Mouse (Mus musculus): ENCODE results near the gene Kif1a. TPM values are rescaled to one million over a fixed set of nuclear protein-coding genes. Genes with fewer than 3 reads are reported as not detected.

The Kif1a gene
- polyA plus RNA-seq, 1 experiment from 2014 or later, result 0.24 TPM

DNA sequence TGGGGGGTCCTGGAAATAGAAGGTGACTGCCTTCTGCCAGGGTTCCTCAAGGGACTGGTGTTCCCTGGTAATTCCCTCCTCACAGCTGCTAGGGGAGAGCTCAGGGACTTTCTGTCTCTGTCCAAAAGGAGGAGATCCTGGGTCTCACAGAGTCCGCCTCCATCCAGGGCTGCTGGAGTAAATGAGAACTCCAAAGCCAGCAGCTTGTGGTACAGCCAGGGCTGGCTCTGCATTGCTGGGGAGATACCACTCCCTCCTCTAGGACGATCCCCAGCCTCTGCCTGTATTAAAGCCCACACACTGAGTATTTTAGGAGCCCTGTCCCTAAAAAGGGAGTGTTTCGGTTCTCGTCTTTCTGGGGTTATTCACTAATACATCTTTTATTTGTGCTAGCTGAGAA is 81.1 kb downstream of the Kif1a start:
- Histone ChIP-seq H3K9me3 (replicated peaks) (no peaks in the 10 kb centered on the region), H3K4me3 (replicated peaks) (no peak overlapping the region), H3K27me3 (peaks cover 9% of the 10 kb centered on the region; the same call in 1 of the 2 replicates), H3K27ac (replicated peaks) (no peak overlapping the region), H3K36me3 (replicated peaks) (no peaks in the 10 kb centered on the region), H3K4me2 (no peak overlapping the region), H3K9ac (no peak overlapping the region), H3K4me1 (replicated peaks) (no peaks in the 10 kb centered on the region)
- 55% methylated on average over 4 of the region's 4 CpGs for WGBS (ENCODE audit: insufficient replicate concordance)
- ATAC-seq (ENCODE audit: insufficient read depth), result no peak

- Histone ChIP-seq H3K27me3 (peaks cover 9% of the 10 kb centered on the region; the same call in 1 of the 2 replicates), H3K4me1 (replicated peaks) (0 out of 2 replicates have a peak, but pooled peaks cover 5% of the 10 kb centered on the region), H3K36me3 (replicated peaks) (no peaks in the 10 kb centered on the region), H3K27ac (replicated peaks) (no peak overlapping the region), H3K9ac (no peak overlapping the region), H3K9me3 (replicated peaks) (no peaks in the 10 kb centered on the region), H3K4me2 (no peak overlapping the region), H3K4me3 (replicated peaks) (no peak overlapping the region)
- 60% methylated on average over 10 of the region's 10 CpGs for WGBS (ENCODE audit: insufficient replicate concordance)
- no peak for ATAC-seq (ENCODE audit: insufficient read depth)
Measured at GRCm38 (mm10) chr1:93018716-93019115, 83.0 kb downstream of the Kif1a start.

- 37% methylated on average over 2 of the region's 2 CpGs for WGBS (ENCODE audit: insufficient replicate concordance)
Measured at GRCm38 (mm10) chr1:93015136-93015535, 86.6 kb downstream of the Kif1a start.

DNA sequence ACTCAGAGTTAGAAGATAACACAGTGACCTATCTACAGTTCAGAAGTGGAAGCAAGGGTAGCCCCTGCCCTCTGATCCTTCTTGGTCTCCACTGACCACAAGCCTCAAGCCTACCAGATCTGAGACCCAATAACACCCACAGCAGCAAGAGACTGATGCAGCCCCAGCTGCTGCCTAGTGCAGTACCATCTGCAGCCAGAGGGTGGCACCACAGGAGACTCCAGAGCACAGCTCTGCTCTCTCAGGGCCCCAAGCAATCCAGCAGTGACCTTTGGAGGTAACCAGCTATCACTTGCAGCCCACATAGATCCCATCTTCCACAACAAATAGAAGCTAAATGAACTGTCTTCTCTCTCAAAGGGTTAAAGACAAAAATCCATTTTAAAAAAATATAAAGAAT is 87.3 kb downstream of the Kif1a start:
- no peak for ATAC-seq (ENCODE audit: insufficient read depth)
- Histone ChIP-seq H3K27me3 (no peaks in the 10 kb centered on the region), H3K27ac (replicated peaks) (no peak overlapping the region)

More at GRCm38 (mm10) chr1:93015136-93015535, 86.6 kb downstream of the Kif1a start:
- H3K4me2 ChIP-seq, result no peak overlapping the region
- no peak overlapping the region for H3K4me3 ChIP-seq (replicated peaks)
- H3K9ac ChIP-seq, result no peak overlapping the region
- no peak overlapping the region for H3K27ac ChIP-seq (replicated peaks)
- peaks cover 4% of the 10 kb centered on the region; the same call in 1 of the 2 replicates for H3K27me3 ChIP-seq
- no peaks in the 10 kb centered on the region for H3K36me3 ChIP-seq (replicated peaks)
- 0 out of 2 replicates have a peak, but pooled peaks cover 5% of the 10 kb centered on the region for H3K4me1 ChIP-seq (replicated peaks)
- H3K9me3 ChIP-seq (replicated peaks), result no peaks in the 10 kb centered on the region
- ATAC-seq (ENCODE audit: insufficient read depth), result no peak

DNA sequence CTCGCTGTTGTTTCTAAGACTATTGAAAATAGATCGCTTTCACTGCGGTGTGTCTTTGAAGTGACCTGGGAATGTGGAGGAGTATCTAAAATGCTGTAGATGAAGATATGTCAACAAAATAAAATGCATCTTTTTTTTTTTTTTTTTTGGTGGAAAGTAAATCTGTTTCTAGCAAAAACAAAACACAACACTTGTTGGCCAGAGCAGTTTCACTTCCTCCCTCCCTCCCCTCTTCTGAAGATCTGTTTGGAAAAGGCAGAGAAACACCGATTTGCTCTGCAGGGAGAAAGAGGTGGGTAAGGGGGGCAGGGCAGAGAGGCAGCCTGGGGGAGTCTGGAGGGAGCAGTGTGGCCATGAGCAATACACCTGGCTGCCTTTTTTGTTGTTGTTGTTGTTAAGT is 88.4 kb downstream of the Kif1a start:
- WGBS (ENCODE audit: insufficient replicate concordance), result 60% methylated on average over 4 of the region's 4 CpGs
- H3K4me2 ChIP-seq, result no peak overlapping the region
- H3K9ac ChIP-seq, result no peak overlapping the region
- H3K27me3 ChIP-seq, result no peaks in the 10 kb centered on the region
- no peaks in the 10 kb centered on the region for H3K36me3 ChIP-seq (replicated peaks)
- H3K4me1 ChIP-seq (replicated peaks), result 0 out of 2 replicates have a peak, but pooled peaks cover 5% of the 10 kb centered on the region
- no peak overlapping the region for H3K4me3 ChIP-seq (replicated peaks)
- ATAC-seq (ENCODE audit: insufficient read depth), result no peak
- H3K9me3 ChIP-seq (replicated peaks), result no peaks in the 10 kb centered on the region
- no peak overlapping the region for H3K27ac ChIP-seq (replicated peaks)

More for the DNA sequence above, 87.3 kb downstream of the Kif1a start:
- Histone ChIP-seq H3K36me3 (replicated peaks) (no peaks in the 10 kb centered on the region), H3K9me3 (replicated peaks) (no peaks in the 10 kb centered on the region), H3K9ac (no peak overlapping the region), H3K4me3 (replicated peaks) (no peak overlapping the region), H3K4me1 (replicated peaks) (0 out of 2 replicates have a peak, but pooled peaks cover 5% of the 10 kb centered on the region), H3K4me2 (no peak overlapping the region)

- Histone ChIP-seq H3K27me3 (no peaks in the 10 kb centered on the region), H3K4me1 (replicated peaks) (0 out of 2 replicates have a peak, but pooled peaks cover 5% of the 10 kb centered on the region), H3K36me3 (replicated peaks) (no peaks in the 10 kb centered on the region), H3K4me2 (no peak overlapping the region), H3K4me3 (replicated peaks) (no peak overlapping the region), H3K9ac (no peak overlapping the region), H3K9me3 (replicated peaks) (no peaks in the 10 kb centered on the region), H3K27ac (replicated peaks) (no peak overlapping the region)
- no peak for ATAC-seq (ENCODE audit: insufficient read depth)
- WGBS (ENCODE audit: insufficient replicate concordance), result 55% methylated on average over 7 of the region's 7 CpGs
Measured at GRCm38 (mm10) chr1:93012103-93012585, 89.6 kb downstream of the Kif1a start.

- 25% methylated on average over 3 of the region's 3 CpGs for WGBS (ENCODE audit: insufficient replicate concordance)
- 0 out of 2 replicates have a peak, but pooled peaks cover 5% of the 10 kb centered on the region for H3K4me1 ChIP-seq (replicated peaks)
- H3K9me3 ChIP-seq (replicated peaks), result no peaks in the 10 kb centered on the region
- ATAC-seq (ENCODE audit: insufficient read depth), result no peak
- H3K27me3 ChIP-seq, result peaks cover 5% of the 10 kb centered on the region; the same call in 1 of the 2 replicates
- H3K4me3 ChIP-seq (replicated peaks), result no peak overlapping the region
- H3K4me2 ChIP-seq, result no peak overlapping the region
- no peaks in the 10 kb centered on the region for H3K36me3 ChIP-seq (replicated peaks)
- no peak overlapping the region for H3K27ac ChIP-seq (replicated peaks)
- H3K9ac ChIP-seq, result no peak overlapping the region
Measured at GRCm38 (mm10) chr1:93010731-93011130, 91.0 kb downstream of the Kif1a start.

GRCm38 (mm10) chr1:93009196-93009595 is 92.6 kb downstream of the Kif1a start:
- 41% methylated on average over 4 of the region's 4 CpGs for WGBS (ENCODE audit: insufficient replicate concordance)

DNA sequence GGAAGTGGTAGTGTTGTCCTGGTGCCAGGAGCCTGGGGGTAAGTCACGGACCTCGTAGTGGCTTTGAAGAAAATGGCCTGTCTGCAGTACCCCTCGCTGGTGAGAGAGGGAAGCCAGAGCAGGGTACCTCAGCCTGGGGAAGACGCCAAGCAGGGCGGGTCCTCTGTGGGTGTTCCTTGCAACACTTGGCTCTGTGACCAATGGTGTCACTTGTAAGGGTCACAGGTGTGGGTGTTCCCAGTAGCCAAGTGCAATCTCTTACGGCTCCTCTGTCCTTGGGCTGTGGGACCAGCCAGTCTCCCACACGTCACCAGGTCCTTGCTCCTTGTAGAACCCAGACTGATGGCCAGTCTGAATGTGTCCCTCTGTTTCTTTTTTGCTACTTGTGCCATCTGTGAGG is 95.7 kb downstream of the Kif1a start, which contains the start of gene Aqp12:
Gene Aqp12 (plus strand): TSS at position 274 of the 400 bp plus-strand sequence.
- H3K9ac ChIP-seq, result no peak within 1 kb of the TSS
- no peak within 1 kb of the TSS for H3K4me3 ChIP-seq (replicated peaks)
- no peak for ATAC-seq (ENCODE audit: insufficient read depth)
- no peaks in the 10 kb centered on the region for H3K9me3 ChIP-seq (replicated peaks)
- no peak within 1 kb of the TSS for H3K4me2 ChIP-seq
- H3K27me3 ChIP-seq, result peaks cover 5% of the 10 kb centered on the region; the same call in 1 of the 2 replicates
- WGBS (ENCODE audit: insufficient replicate concordance), result 64% methylated on average over 7 of the region's 7 CpGs
- H3K27ac ChIP-seq (replicated peaks), result no peak within 1 kb of the TSS
- no peaks in the 10 kb centered on the region for H3K4me1 ChIP-seq (replicated peaks)
- no peaks in the 10 kb centered on the region for H3K36me3 ChIP-seq (replicated peaks)

More at GRCm38 (mm10) chr1:93009196-93009595, 92.6 kb downstream of the Kif1a start:
- Histone ChIP-seq H3K9ac (no peak overlapping the region), H3K4me1 (replicated peaks) (no peaks in the 10 kb centered on the region), H3K9me3 (replicated peaks) (no peaks in the 10 kb centered on the region), H3K4me3 (replicated peaks) (no peak overlapping the region), H3K27ac (replicated peaks) (no peak overlapping the region), H3K27me3 (peaks cover 5% of the 10 kb centered on the region; the same call in 1 of the 2 replicates), H3K36me3 (replicated peaks) (no peaks in the 10 kb centered on the region), H3K4me2 (no peak overlapping the region)
- no peak for ATAC-seq (ENCODE audit: insufficient read depth)

- no peak overlapping the region for H3K4me2 ChIP-seq
- H3K9me3 ChIP-seq (replicated peaks), result no peaks in the 10 kb centered on the region
- H3K27ac ChIP-seq (replicated peaks), result no peak overlapping the region
- no peak overlapping the region for H3K9ac ChIP-seq
- no peak for ATAC-seq (ENCODE audit: insufficient read depth)
- 37% methylated on average over 2 of the region's 2 CpGs for WGBS (ENCODE audit: insufficient replicate concordance)
- 0 out of 2 replicates have a peak, but pooled peaks cover 4% of the 10 kb centered on the region for H3K27me3 ChIP-seq
- H3K36me3 ChIP-seq (replicated peaks), result no peaks in the 10 kb centered on the region
- H3K4me1 ChIP-seq (replicated peaks), result no peaks in the 10 kb centered on the region
- no peak overlapping the region for H3K4me3 ChIP-seq (replicated peaks)
Measured at GRCm38 (mm10) chr1:92992880-92993279, 108.9 kb downstream of the Kif1a start.

DNA sequence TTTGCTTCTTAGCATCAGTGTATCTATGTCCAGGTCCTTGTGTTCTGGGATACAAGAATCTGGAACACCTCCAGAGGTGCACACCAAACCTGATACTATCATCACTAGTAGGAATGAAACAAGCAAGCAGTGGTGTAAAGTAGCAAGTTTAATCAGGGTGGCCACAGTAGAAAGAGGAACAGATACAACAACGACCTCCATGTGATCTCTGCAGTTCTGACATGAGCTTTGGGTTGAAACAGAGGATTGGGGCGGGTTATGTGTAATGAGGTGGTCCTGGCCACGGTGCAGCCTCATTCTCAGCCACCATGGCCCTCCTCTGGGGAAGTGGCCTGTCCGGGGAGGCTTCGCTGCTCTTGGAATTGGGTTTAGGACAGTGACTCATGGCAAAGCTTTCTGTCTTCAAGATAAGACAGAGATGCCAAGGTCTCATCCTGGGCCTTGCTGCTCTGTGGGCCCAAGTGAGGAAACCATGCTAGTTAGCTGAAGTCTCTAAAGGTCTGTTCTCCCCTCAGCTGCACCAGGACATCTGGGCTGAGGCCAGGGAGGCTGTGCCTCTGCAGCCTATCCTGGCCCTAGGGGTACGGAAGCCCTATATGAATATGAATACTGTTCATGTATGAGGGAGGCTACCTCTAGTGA is 109.4 kb downstream of the Kif1a start:
- 0 out of 2 replicates have a peak, but pooled peaks cover 4% of the 10 kb centered on the region for H3K27me3 ChIP-seq
- no peak overlapping the region for H3K4me2 ChIP-seq
- H3K4me3 ChIP-seq (replicated peaks), result no peak overlapping the region
- no peak for ATAC-seq (ENCODE audit: insufficient read depth)
- H3K27ac ChIP-seq (replicated peaks), result no peak overlapping the region
- H3K36me3 ChIP-seq (replicated peaks), result no peaks in the 10 kb centered on the region
- no peak overlapping the region for H3K9ac ChIP-seq
- no peaks in the 10 kb centered on the region for H3K9me3 ChIP-seq (replicated peaks)
- no peaks in the 10 kb centered on the region for H3K4me1 ChIP-seq (replicated peaks)
- WGBS (ENCODE audit: insufficient replicate concordance), result 47% methylated on average over 6 of the region's 6 CpGs

Data from liver, embryonic 15.5 days (tissue).